Mouse (Mus musculus) erythroblast, embryonic 14.5 days (primary cell): ENCODE data around the gene Itpripl2. TPM values are rescaled to one million over a fixed set of nuclear protein-coding genes. Genes with fewer than 3 reads are reported as not detected.

Experiments
- H3K27me3 ChIP-seq: 2 replicates; pipeline ENCODE4 v1.6.1; 2012; ENCODE audit warnings: inconsistent platforms; ENCODE audit not compliant: control insufficient read depth
- H3K36me3 ChIP-seq: 2 replicates; pipeline ENCODE4 v1.6.1; 2012; ENCODE audit warnings: mild to moderate bottlenecking, inconsistent platforms; ENCODE audit not compliant: control insufficient read depth
- H3K4me1 ChIP-seq: 2 replicates; pipeline ENCODE4 v1.6.1; 2012; ENCODE audit warnings: inconsistent platforms; ENCODE audit not compliant: control insufficient read depth
- H3K4me3 ChIP-seq: replicated peaks from 2 replicates; pipeline ENCODE3; 2012; ENCODE audit warnings: moderate library complexity, mild to moderate bottlenecking, inconsistent platforms
- H3K9me3 ChIP-seq: 2 replicates; pipeline ENCODE4 v1.6.1; 2012; ENCODE audit warnings: low read length, inconsistent platforms, mixed read lengths; ENCODE audit not compliant: control insufficient read depth
- GATA1 ChIP-seq: IDR thresholded peaks from 2 replicates; pipeline ENCODE4 v1.6.1; 2012; ENCODE audit warnings: low read length, inconsistent platforms, mixed read lengths
- TAL1 ChIP-seq: IDR thresholded peaks from 3 replicates; pipeline ENCODE4 v1.6.1; 2012; ENCODE audit warnings: low read length, inconsistent platforms, mixed read lengths
- polyA plus RNA-seq: library from polyadenylated mRNA; stranded (reverse); fragments of >175 nt; gene quantifications from 2 replicates; pipeline ENCODE4 v1.2.3, GENCODE M21; 2012

Gene Itpripl2
- not detected in 2 replicates for polyA plus RNA-seq

GRCm38 (mm10) chr7:118491431-118492147, at the start of gene Itpripl2:
TSS of gene Itpripl2 (minus strand) at chr7:118491975.
- Histone ChIP-seq H3K4me1 (no peaks in the 10 kb centered on the region; the same call in none of the 2 replicates), H3K36me3 (no peaks in the 10 kb centered on the region), H3K4me3 (peak within 1 kb of the TSS; percentile 50), H3K9me3 (peaks cover 7% of the 10 kb centered on the region; the same call in 1 of the 2 replicates), H3K27me3 (peaks cover 38% of the 10 kb centered on the region)
- TF ChIP-seq TAL1: no peak

GRCm38 (mm10) chr7:118535076-118535475, 43.3 kb upstream of the Itpripl2 start:
- H3K4me3 ChIP-seq: no peak overlapping the region
- no peaks in the 10 kb centered on the region for H3K9me3 ChIP-seq
- H3K36me3 ChIP-seq: no peaks in the 10 kb centered on the region; the same call in 1 of the 2 replicates
- no peaks in the 10 kb centered on the region for H3K27me3 ChIP-seq
- peaks cover 19% of the 10 kb centered on the region for H3K4me1 ChIP-seq
- TF ChIP-seq TAL1: no peak
- TF ChIP-seq GATA1: no peak

- Histone ChIP-seq H3K27me3 (no peaks in the 10 kb centered on the region), H3K9me3 (no peaks in the 10 kb centered on the region), H3K36me3 (peaks cover 2% of the 10 kb centered on the region), H3K4me1 (peaks cover 19% of the 10 kb centered on the region), H3K4me3 (no peak overlapping the region)
- TF ChIP-seq GATA1 (no peak), TAL1 (no peak)
Measured at GRCm38 (mm10) chr7:118534326-118534725, 42.6 kb upstream of the Itpripl2 start.

GRCm38 (mm10) chr7:118533178-118533578, 41.4 kb upstream of the Itpripl2 start, which contains the start of gene Coq7:
TSS of gene Coq7 (minus strand) at chr7:118533356.
- Histone ChIP-seq H3K27me3 (no peaks in the 10 kb centered on the region), H3K4me3 (peak within 1 kb of the TSS; percentile 93), H3K4me1 (peaks cover 19% of the 10 kb centered on the region), H3K9me3 (no peaks in the 10 kb centered on the region), H3K36me3 (peaks cover 8% of the 10 kb centered on the region)
- TF ChIP-seq GATA1 (no peak), TAL1 (no peak)

- H3K36me3 ChIP-seq: peaks cover 13% of the 10 kb centered on the region
- H3K27me3 ChIP-seq: no peaks in the 10 kb centered on the region
- TF ChIP-seq TAL1: no peak
- TF ChIP-seq GATA1: no peak
- peaks cover 19% of the 10 kb centered on the region for H3K4me1 ChIP-seq
- H3K4me3 ChIP-seq: peak overlapping the region; percentile 93
- H3K9me3 ChIP-seq: no peaks in the 10 kb centered on the region
Measured at GRCm38 (mm10) chr7:118532519-118533177, 40.9 kb upstream of the Itpripl2 start.

GRCm38 (mm10) chr7:118526967-118527366, 35.2 kb upstream of the Itpripl2 start:
- Histone ChIP-seq H3K27me3 (no peaks in the 10 kb centered on the region), H3K9me3 (no peaks in the 10 kb centered on the region), H3K4me3 (no peak overlapping the region), H3K4me1 (peaks cover 1% of the 10 kb centered on the region), H3K36me3 (peaks cover 42% of the 10 kb centered on the region)
- TF ChIP-seq TAL1: no peak
- TF ChIP-seq GATA1: no peak

GRCm38 (mm10) chr7:118522077-118522476, 30.3 kb upstream of the Itpripl2 start:
- Histone ChIP-seq H3K27me3 (no peaks in the 10 kb centered on the region; the same call in 1 of the 2 replicates), H3K4me1 (peaks cover 3% of the 10 kb centered on the region; the same call in 1 of the 2 replicates), H3K4me3 (no peak overlapping the region), H3K9me3 (no peaks in the 10 kb centered on the region), H3K36me3 (peaks cover 24% of the 10 kb centered on the region)
- no peak for TF ChIP-seq GATA1

- peaks cover 3% of the 10 kb centered on the region; the same call in 1 of the 2 replicates for H3K4me1 ChIP-seq
- H3K4me3 ChIP-seq: no peak overlapping the region
- no peaks in the 10 kb centered on the region for H3K9me3 ChIP-seq
- no peaks in the 10 kb centered on the region; the same call in 1 of the 2 replicates for H3K27me3 ChIP-seq
- TF ChIP-seq TAL1 (no peak), GATA1 (no peak)
- peaks cover 4% of the 10 kb centered on the region for H3K36me3 ChIP-seq
Measured at GRCm38 (mm10) chr7:118519661-118520060, 27.9 kb upstream of the Itpripl2 start.

GRCm38 (mm10) chr7:118518687-118519086, 26.9 kb upstream of the Itpripl2 start:
- Histone ChIP-seq H3K4me1 (peaks cover 3% of the 10 kb centered on the region; the same call in 1 of the 2 replicates), H3K27me3 (no peaks in the 10 kb centered on the region; the same call in 1 of the 2 replicates), H3K9me3 (no peaks in the 10 kb centered on the region), H3K36me3 (no peaks in the 10 kb centered on the region), H3K4me3 (no peak overlapping the region)
- no peak for TF ChIP-seq TAL1
- no peak for TF ChIP-seq GATA1
